Mouse (Mus musculus) small intestine, adult 2 months (tissue): ENCODE results near the gene Btla.

Experiments
- CTCF ChIP-seq: fragments of 200-500 bp; IDR thresholded peaks from 2 replicates; pipeline ENCODE4 v1.5.1; 2012; ENCODE audit warnings: low read depth, mild to moderate bottlenecking, control low read depth, inconsistent platforms, low read length, moderate library complexity, mixed read lengths; ENCODE audit not compliant: insufficient replicate concordance, insufficient read length; ENCODE audit errors: extremely low read depth
- POLR2A ChIP-seq: fragments of 200-500 bp; IDR thresholded peaks from 2 replicates; pipeline ENCODE4 v1.6.1; 2012; ENCODE audit warnings: low read depth, mild to moderate bottlenecking, control low read depth, inconsistent platforms, low read length, moderate library complexity

GRCm38 (mm10) chr16:45224431-45225008 is 405 bp downstream of the Btla start:
- TF ChIP-seq CTCF: no peak
- TF ChIP-seq POLR2A: no peak
